Mouse (Mus musculus) layer of hippocampus, adult 9-10 months (tissue): ENCODE results near the gene Homer2.

Experiments
- DNase-seq: peaks from one replicate; pipeline ENCODE4 v3.0.0; 2022; ENCODE audit warnings: low spot score

Gene Homer2

GRCm38 (mm10) chr7:81560101-81561049, 147.0 kb downstream of the Homer2 start:
- DNase-seq: no peak

DNA sequence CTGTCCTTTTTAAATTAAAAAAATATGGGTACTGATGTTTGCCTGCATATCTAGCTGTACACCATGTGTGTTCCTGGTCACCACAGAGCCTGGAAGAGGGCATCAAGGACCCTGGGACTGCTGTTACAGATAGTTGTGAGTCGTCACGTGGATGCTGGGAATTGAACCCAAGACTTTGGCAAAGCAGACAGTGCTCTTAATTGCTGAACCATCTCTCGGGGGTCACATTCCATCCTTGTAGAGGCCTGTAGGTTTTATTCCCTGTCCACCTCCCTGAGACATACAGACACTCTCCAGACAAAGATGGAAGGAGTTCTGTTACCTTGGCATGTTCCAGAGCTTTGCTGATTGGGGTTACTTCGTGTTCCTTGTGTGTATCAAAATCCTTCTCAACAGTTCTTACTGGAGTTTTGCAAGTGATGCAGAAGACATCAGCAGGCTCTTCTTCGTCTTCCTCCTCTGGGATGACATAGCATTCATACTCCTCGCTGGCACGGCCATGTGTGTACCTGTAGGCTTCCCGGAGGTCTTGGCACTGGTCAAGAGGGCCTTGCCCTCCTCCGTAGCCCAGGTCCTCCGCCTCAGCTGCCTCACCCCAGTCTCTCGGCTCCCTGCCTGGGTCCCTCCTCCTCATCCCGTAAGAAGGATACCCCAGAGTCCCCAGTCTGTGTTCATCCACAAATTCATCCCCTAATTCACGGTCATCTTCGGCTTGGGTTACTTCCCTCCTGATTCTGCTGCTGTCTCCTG, 147.9 kb downstream of the Homer2 start:
- DNase-seq: no peak

- DNase-seq: no peak
These were observed 149.4 kb downstream of the Homer2 start for GRCm38 (mm10) chr7:81557985-81558360.

DNA sequence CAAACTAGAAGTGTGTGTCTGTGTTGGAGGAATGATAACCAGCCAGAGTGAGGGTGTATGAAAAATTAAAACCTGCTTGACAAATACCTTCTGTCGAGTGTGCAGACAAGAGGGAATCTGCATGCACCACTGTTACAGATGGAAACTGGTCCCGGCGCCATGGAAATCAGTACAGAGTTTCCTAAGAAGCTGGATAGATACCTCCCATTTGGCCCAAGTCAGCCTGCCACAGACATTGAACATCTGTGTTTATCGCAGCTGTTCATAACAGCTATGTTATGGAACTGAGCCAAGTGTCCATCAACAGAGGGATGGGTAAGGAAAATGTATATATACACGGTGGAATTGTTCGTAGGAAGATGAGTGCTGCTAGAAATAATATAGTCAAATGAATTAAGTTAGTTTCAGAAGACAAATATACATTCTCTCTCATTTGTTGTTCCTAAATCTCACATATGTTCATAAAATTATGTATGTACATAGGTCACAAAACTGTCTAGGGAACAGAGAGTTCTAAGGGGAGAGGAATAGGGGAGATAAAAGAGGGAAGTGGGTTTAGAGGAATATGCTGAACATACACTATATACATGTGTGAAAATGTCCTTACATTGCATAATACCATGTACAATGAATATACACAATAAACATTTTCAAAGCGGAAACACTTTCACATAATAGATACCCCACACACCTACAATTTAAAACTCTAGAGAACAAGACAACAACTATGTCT, 149.9 kb downstream of the Homer2 start:
- DNase-seq: no peak

- no peak for DNase-seq
These were observed 150.5 kb downstream of the Homer2 start for GRCm38 (mm10) chr7:81556839-81557238.

GRCm38 (mm10) chr7:81554369-81554768, 153.0 kb downstream of the Homer2 start:
- no peak for DNase-seq

DNA sequence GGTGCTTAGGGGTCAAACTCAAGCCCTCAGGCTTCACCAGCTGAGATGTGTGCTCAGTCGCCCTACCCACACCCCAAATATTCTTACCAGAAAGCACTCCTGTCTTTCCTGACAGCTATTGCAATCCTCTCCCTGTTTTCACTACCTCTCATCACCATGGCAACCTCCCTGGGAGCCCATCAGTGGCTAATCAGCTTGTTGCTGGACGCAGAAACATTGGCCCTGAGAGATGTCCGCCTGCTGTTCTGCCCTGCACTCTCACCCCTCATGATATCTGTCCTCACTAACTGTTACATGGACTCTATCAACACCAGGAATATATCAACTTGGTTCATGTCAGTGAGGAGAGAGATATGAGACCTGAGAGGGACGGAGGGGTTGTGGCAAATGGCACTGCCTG, 153.7 kb downstream of the Homer2 start:
- DNase-seq: no peak
